Mouse (Mus musculus) gastrocnemius, postnatal 10 days (tissue): ENCODE data around the gene Grpel1. TPM values are rescaled to one million over a fixed set of nuclear protein-coding genes. Genes with fewer than 3 reads are reported as not detected.

Experiments
- DNase-seq: peaks from one replicate; pipeline ENCODE4 v3.0.0; 2021; ENCODE audit warnings: mixed read lengths
- total RNA-seq, 2 experiments: library from RNA; stranded (reverse); gene quantifications; 2 replicates each; pipeline ENCODE4 v1.2.3; 2021

The Grpel1 gene
- total RNA-seq, 2 experiments from 2014 or later: 32.7 to 36.2 TPM

DNA sequence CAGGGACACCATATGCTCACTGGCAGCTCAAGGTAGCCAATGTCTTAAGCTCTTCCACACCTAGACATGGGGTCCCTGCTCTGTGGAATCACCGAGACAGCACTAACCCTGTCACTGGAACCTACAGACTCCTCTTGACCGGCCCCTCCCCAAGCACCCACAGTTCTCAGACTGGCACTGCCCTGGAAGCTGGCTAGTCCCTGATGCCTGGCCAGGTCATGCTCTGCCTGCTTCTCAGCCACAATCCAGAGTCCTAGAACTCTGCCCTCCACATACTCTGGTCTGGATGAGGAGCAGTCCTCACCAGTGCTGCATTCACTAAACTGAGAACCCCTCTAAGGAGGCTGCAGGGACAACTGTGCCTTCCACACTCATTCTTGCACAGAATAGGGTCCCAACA, 46.2 kb downstream of the Grpel1 start:
- no peak for DNase-seq

DNA sequence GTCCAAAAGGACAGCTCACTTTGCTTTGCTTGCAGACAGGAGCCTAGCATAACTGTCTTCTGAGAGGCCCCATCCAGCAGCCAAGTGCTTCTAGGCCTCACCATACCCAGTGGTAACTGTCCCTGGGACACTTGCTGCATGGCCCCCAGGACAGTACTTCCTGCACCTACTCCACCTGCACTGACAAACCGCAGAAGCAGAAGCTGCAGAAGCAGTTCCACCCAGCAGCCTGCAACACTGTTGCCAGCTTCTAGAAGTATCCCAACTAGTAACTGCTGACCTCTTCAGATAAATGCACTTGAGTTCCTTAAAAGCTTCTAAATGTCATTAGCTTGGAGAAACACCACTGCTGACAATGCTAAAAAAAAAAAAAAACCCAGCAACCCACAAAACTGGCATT, 50.3 kb downstream of the Grpel1 start:
- no peak for DNase-seq

DNA sequence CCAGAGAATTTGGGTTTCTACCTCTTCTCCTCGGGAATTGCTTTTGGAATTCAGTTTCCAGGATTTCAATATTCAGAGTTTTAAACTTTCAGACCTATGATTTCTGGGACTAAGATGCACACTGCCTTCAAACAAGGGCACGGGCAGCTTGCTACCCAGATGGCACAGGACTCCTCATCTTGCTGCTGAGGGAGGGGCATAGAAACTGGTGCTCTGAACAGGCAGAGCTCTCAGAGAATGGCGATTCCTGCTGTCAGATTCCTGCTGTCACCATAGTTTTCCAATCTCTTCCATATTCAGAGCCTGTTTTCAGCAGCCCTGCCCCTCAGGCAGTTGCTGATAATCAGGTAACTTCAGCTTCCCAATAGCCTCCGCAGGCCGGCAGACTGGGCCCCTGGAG, 50.8 kb downstream of the Grpel1 start:
- no peak for DNase-seq

DNA sequence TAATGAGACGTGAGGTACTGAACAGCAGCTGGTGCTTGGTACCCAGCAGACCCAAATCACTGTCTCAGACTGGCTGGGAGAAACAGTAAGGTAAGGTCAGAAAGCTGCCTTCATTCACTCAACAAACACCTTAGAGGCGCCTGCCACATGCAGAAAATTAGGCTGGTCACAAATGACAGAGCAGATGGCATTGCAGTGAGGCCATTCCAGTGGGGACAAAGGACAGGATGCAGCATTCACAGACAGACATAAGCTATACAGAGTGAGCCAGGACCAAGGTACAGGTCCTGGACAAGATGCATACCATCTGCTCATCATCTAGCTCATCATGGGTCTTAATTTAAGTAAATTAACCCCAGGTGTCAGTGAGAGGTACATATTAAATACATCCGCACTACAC, 52.8 kb downstream of the Grpel1 start:
- no peak for DNase-seq

DNA sequence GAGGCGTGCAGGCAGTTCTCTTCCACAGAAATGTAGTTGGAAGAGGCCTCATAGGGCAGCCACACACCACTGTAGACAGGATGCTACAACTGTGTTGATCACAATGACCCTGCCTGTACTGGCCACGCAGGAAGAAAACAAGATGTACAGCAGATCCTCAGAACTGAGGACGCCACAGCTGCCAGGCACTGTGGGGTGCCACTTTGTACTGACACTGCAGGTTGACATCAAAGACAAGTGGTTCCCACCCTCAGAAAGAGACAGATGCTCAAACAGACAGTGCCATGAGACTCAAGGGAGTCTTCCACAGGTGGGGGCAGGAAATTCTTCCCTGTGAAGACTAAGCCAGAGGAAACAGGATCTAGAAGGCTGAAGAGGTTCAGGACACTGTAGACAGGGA, 55.0 kb downstream of the Grpel1 start:
- no peak for DNase-seq

DNA sequence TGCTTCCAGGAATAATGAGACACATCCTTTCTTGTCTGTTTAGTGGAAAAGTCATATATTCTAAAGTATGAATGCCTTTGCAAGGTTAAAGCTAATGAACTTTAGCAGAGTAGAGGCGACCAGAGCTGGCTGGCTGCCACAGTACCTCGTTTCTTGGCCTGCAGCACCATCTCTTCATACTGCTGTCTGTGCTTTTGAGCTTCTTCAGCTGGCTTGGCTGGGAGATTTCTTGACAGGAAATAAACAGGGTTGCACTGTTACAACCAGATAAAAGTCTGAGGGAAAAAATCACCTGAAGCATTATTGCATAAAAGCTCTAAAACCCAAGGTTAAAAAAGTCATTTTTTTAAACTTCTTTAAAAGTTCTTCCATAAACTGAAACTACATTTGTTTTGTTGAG, 58.0 kb downstream of the Grpel1 start:
- DNase-seq: no peak

DNA sequence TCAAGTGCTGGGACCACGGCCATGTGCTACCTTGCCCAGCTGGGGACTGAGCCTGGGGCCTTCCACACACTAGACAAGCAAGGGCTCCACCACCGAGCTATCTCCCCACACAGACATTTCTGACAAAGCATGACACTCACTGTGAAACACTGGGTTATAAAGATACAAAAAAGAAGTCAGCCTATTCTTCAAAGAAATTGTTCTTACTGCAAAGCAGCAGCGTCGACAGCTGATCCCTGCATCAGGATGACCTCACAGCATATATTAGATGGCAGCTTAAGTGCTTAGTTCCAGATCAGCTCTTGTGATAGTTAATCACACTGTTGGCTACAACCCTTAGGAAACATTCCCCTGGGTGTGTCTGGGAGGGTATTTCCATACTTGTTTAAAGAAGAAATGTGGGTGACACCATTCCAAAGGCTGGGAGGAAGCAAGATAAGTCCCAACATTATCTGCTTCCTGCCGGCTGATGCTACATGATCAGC, 58.5 kb downstream of the Grpel1 start:
- DNase-seq: no peak

Other genes starting within 250 kb of the Grpel1 start
- 10 to 100 TPM; 15.6 to 16.0 TPM for gene Sorcs2, start 66.9 kb upstream of the Grpel1 start, total RNA-seq
- gene Tada2b, start 19.3 kb downstream of the Grpel1 start, total RNA-seq: 10 to 100 TPM; 12.0 to 12.1 TPM
- under 1 TPM; 0.12 to 0.16 TPM for gene Ccdc96, start 19.6 kb downstream of the Grpel1 start, total RNA-seq
- 10 to 100 TPM; 15.0 to 19.5 TPM for gene Tbc1d14, start 128.3 kb downstream of the Grpel1 start, total RNA-seq
- 10 to 100 TPM; 51.2 to 67.3 TPM for gene D5Ertd579e, start 231.0 kb downstream of the Grpel1 start, total RNA-seq